Mouse (Mus musculus): ENCODE data around the gene Cd2.

Gene Cd2

DNA sequence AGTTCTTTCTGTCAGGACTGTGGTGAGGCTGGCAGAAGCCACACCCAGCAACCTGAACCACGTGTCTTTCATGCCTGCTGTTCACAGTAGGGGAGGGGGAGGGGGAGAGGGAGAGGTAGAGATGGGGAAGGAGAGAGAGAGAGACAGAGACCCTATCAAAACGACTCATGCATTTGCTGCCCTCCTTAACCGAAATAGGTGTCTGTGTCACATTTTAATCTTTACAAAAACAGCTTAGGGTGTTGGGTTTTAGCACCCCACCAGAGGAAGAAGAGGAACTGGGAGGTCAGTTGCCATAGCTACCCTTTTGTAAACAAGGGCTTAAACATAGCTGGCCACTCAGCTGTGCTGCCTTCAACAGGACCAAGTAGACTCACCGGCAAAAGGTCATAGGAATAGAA is at the start of gene Cd2:
TSS of gene Cd2 (minus strand) at position 29 of the 401 bp plus-strand sequence.
- DNase-seq (ENCODE audit: low spot score in 2 of 2): no peak

GRCm38 (mm10) chr3:101328617-101329016 is 40.9 kb upstream of the Cd2 start:
- DNase-seq (ENCODE audit: low spot score in 2 of 2): no peak

DNA sequence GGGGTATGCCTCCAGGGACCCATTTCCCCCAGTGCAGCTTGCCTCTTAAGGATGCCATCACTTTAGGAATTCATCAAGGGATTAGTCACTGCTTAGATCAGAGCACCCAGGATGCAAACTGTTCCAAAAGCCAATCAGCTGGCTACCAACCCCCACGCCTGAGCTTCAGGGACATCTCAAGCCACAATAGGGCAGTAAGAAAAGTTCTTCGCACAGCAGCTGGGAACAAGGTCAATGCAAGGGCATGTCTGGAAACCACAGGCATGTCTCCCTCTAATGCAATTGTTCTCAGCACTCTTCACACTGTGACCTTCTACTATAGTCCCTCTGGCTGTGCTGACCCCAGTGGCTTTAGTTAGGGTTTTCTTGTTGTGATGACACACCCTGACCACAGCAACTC is 39.5 kb upstream of the Cd2 start:
- no peak for DNase-seq (ENCODE audit: low spot score in 2 of 2)

GRCm38 (mm10) chr3:101322437-101322836 is 34.7 kb upstream of the Cd2 start:
- DNase-seq (ENCODE audit: low spot score in 2 of 2): no peak

DNA sequence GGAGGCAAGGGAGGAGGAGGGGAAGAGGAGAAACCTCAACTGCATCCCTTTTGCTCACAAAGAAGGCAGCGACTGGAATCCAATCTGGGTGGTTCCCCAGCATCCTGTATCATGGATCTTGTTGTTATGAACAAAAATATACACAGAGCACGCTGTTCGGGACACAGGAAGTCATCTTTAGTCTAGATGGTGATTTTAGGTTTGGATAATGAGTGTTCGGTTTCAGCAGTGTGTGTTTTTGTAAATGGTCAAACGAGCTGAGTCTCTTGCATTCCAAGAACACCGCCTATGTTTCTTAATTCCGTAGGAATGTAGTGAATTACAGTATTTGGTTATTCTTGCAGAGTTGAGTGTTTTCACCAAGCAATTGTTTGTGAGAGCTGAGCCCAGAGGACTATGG is 33.1 kb upstream of the Cd2 start:
- DNase-seq (ENCODE audit: low spot score in 2 of 2): no peak

- DNase-seq (ENCODE audit: low spot score in 2 of 2): no peak
Measured at GRCm38 (mm10) chr3:101318516-101319170, 30.9 kb upstream of the Cd2 start.

- DNase-seq (ENCODE audit: low spot score in 2 of 2): no peak
Measured at GRCm38 (mm10) chr3:101318115-101318514, 30.4 kb upstream of the Cd2 start.

DNA sequence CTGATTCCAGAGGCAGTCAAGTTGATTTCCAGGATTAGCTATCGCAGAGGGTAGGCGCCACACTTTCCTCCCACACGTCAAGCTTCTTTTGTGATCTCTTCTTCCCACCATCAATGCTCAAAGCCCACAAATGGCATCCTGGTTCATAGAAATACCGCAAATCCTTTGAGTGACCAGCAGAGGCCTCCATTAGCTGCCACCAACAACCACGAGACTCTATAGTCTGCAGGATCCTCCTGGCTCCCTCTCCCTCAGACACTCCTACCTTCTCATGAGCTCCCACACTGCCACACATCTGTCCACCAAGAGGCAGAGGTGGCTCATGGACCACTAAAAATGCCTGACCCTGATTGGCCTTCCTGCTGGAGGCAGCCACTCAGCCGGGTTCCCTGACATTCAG is 27.2 kb upstream of the Cd2 start:
- DNase-seq (ENCODE audit: low spot score in 2 of 2): no peak

DNA sequence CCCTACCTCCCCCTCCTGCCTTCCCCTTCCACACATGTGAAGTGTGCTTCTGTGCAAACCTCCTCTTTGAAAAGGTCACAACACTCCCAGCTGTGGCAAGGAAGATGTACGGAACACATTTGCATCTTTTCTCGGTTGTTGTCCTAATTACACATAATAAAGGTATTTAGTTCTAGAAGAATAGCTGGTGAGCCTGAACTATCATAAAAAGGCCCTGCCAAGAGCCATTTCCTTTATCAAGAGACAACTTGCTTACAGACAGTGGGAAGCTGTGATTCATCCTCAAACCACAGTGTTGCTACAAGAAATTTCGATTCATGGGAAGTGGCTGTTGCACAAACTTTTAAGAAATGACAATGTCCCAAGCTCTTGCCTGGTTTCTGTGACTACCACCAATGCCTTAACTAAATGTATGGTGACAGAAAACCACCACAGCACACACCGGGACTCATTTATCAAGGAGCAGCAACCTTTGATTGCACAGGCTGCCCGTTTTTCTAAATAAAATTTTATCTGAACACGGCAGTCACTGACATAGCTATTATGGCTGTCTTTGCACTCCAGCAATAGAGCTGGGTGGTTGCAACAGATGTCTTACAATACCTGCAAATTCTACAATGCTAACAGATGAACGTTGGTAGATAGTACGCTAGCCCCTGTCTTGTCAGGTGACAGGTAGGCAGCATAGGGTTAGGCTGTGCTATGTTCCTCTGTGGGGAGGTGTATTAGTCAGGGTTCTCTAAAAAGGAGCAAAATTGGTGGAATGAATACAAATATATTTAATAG is 25.7 kb upstream of the Cd2 start:
- DNase-seq (ENCODE audit: low spot score in 2 of 2): no peak

GRCm38 (mm10) chr3:101310977-101311376 is 23.2 kb upstream of the Cd2 start:
- no peak for DNase-seq (ENCODE audit: low spot score in 2 of 2)

DNA sequence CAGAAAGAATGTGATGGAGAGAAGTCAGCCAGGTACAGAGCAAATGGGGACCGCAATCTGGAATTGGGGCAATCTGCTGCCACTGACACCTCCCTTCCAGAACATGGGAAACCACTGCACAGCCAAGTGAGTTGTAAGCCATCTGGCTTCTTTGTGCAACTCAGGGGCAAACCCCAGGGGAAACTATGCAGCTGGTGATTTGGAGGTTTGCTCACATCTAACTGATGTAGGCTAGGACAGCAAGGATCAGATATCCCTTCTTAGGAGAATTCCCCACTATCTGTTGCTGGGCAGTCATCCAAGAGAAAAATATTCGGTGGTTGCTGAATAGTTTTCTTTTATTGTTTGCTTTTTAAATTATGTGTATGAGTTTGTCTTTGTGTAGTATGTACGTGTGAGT is 21.9 kb upstream of the Cd2 start:
- DNase-seq (ENCODE audit: low spot score in 2 of 2): no peak

GRCm38 (mm10) chr3:101306090-101306489 is 18.4 kb upstream of the Cd2 start:
- DNase-seq (ENCODE audit: low spot score in 2 of 2): no peak

DNA sequence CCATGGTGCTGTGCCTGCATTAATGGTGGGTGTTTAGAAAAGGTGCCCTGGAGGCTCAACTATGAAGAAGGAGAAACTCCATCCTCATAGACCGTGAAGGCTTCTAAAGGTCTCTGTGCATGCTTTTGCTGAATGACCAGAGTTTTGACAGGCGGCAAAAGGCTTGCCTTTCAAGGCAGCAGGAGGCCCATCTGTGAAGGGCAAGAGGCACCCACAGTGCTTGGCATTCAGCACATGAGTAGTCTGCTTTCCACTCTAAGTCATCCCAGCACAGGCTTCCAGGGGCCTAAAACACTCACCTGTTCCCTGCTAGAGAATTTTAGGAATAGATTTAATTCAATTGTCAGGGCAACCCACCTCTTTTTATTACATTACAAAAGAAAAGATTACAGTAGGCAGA is 17.3 kb upstream of the Cd2 start:
- DNase-seq (ENCODE audit: low spot score in 2 of 2): no peak

- DNase-seq (ENCODE audit: low spot score in 2 of 2): peak; percentile 71 to 80
Measured at GRCm38 (mm10) chr3:101304156-101304555, 16.4 kb upstream of the Cd2 start.

GRCm38 (mm10) chr3:101300271-101301071 is 12.7 kb upstream of the Cd2 start:
- peak; percentile 34 to 63 for DNase-seq (ENCODE audit: low spot score in 2 of 2)

DNA sequence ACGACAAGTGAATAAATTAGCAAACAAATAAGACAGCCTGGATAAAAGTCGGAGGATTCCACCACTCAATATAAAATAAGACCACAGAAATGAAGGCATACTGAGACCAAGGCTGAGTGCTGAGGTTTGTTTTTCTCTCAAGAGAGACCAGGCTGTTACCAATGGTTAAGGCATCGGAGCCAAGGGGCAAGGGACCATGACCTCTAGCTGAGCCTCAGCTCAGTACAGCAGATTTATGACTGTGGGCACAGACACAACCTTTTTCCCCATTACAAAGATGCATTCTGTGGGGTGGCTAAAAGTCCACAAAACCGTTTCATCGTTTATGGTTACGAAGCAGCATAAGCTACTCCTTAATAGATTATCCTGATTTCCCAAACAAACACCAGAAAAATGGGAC is 11.9 kb upstream of the Cd2 start:
- DNase-seq (ENCODE audit: low spot score in 2 of 2): no peak

DNA sequence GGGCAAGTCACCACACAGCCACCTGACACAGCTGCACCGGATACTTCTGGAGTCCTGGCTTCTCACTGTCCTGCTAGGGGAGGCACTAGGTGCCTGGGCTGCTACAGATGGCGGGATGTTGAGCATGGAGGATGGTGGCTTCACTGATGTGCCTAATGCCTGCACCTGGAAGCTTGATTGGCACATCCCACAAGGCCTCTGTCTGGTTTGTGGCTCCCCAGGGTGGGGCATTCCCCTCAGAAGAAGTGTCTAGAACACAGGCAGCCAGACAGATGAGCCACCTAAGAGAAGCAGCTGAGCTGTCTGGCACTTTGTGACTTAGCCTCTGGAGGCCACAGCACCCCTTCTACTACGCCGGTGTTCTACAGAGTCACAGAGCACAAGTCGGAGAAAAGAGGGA is 9.5 kb upstream of the Cd2 start:
- no peak for DNase-seq (ENCODE audit: low spot score in 2 of 2)

GRCm38 (mm10) chr3:101295931-101296820 is 8.4 kb upstream of the Cd2 start:
- no peak for DNase-seq (ENCODE audit: low spot score in 2 of 2)

- peak; percentile 90 to 97 for DNase-seq (ENCODE audit: low spot score in 2 of 2)
Measured at GRCm38 (mm10) chr3:101295366-101295867, 7.7 kb upstream of the Cd2 start.

- DNase-seq (ENCODE audit: low spot score in 2 of 2): no peak
Measured at GRCm38 (mm10) chr3:101294487-101295365, 7.0 kb upstream of the Cd2 start.
